Mouse (Mus musculus): Measurements from ENCODE around the gene Bace1. TPM values are rescaled to one million over a fixed set of nuclear protein-coding genes. Genes with fewer than 3 reads are reported as not detected.

Bace1 gene
- 17.5 and 19.5 TPM in 2 replicates for polyA plus RNA-seq (2014; fragmentation: Nextera tagmentation; extraction: Ambion mirVana)

DNA sequence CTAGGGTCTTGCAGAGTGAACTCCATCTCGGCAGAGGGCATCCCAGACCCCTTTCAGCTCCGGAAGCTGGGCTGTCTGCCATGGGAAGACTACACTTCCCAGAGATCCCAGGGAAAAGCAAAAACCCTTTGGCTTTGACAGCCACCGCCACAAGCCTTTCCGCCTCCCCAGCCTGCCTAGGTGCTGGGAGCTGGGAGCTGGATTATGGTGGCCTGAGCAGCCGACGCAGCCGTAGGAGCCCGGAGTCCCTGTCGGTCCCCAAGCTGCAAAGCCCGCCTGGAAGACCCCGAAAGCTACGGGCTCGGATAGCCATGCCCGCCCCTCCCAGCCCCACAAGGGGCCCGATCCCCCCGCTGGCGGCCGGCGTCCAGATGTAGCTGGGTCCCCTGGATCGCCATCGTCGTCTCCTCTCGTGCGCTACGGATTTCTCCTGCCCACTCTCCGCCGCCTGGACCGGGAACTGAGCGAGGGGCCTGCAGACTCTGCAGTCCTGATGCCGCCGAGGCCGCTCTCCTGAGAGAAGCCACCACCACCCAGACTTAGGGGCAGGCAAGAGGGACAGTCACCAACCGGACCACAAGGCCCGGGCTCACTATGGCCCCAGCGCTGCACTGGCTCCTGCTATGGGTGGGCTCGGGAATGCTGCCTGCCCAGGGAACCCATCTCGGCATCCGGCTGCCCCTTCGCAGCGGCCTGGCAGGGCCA lies at the start of gene Bace1:
Gene Bace1, plus strand, starts transcription at position 147 of the 705 bp plus-strand sequence.
- H3K9me3 ChIP-seq (replicated peaks; ENCODE audit: control insufficient read depth, low read length) = no peaks in the 10 kb centered on the region
- no peaks in the 10 kb centered on the region for H3K27me3 ChIP-seq (ENCODE audit: control insufficient read depth, insufficient read depth, low read length)
- under 1% methylated on average over 40 of the region's 40 CpGs for WGBS (ENCODE audit: insufficient replicate concordance)
- peak; percentile 73 for ATAC-seq (replicated peaks; ENCODE audit: insufficient number of reproducible peaks, low FRiP score, low TSS enrichment)
- 0 out of 2 replicates have a peak within 1 kb of the TSS, but pooled peaks have one; percentile 41 for H3K27ac ChIP-seq (ENCODE audit: low read depth, low read length)
- H3K4me3 ChIP-seq (ENCODE audit: low read depth, low read length) = peak within 1 kb of the TSS; percentile 89
- peak within 1 kb of the TSS; percentile 88 for H3K4me2 ChIP-seq
- H3K9ac ChIP-seq (ENCODE audit: low read depth, low read length) = peak within 1 kb of the TSS; percentile 84
- H3K4me1 ChIP-seq (ENCODE audit: control insufficient read depth, insufficient read depth, low read length) = peaks cover 19% of the 10 kb centered on the region
- no peaks in the 10 kb centered on the region for H3K36me3 ChIP-seq (ENCODE audit: control insufficient read depth, insufficient read depth, low read length)

DNA sequence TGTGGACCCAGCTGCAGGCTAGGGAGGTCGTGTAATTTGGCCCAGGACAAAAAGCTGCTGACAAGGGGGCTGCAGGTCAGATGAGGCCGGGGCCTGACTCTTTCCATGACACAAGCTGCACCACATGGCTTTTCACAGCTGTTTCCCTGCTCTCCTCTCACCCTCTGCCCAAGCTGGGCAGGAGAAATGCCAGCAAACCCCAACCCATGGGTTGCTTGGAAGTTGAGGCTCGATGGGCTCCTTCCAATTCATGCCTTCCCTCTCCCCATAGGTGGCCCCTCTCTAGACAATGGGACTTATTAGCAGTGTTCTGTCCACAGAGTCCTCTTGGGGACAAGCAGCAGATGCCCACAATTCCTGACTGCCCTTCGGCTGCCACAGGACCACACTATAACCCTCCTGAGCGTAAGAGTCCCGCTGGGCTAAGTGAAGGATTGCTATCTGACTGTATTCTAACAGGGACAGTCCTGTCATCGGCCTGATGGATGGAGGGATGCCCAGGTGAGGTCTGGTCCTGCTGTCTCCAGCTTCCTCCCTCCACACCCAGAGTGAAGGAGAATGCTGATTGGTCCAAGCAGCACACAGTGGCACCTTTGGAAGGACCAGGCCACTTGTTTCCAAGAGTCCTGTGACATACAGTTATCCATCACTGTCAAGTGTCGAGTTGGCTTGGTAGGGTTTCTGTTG lies 46.8 kb upstream of the Bace1 start:
- Histone ChIP-seq H3K9me3 (replicated peaks; ENCODE audit: control insufficient read depth, low read length) (no peaks in the 10 kb centered on the region), H3K27ac (ENCODE audit: low read depth, low read length) (no peak overlapping the region), H3K4me2 (no peak overlapping the region), H3K36me3 (ENCODE audit: control insufficient read depth, insufficient read depth, low read length) (0 out of 2 replicates have a peak, but pooled peaks cover 3% of the 10 kb centered on the region), H3K27me3 (ENCODE audit: control insufficient read depth, insufficient read depth, low read length) (no peaks in the 10 kb centered on the region), H3K9ac (ENCODE audit: low read depth, low read length) (no peak overlapping the region), H3K4me3 (ENCODE audit: low read depth, low read length) (no peak overlapping the region), H3K4me1 (ENCODE audit: control insufficient read depth, insufficient read depth, low read length) (0 out of 2 replicates have a peak, but pooled peaks cover 6% of the 10 kb centered on the region)
- WGBS (ENCODE audit: insufficient replicate concordance) = 77% methylated on average over 8 of the region's 8 CpGs
- ATAC-seq (replicated peaks; ENCODE audit: insufficient number of reproducible peaks, low FRiP score, low TSS enrichment) = no peak

DNA sequence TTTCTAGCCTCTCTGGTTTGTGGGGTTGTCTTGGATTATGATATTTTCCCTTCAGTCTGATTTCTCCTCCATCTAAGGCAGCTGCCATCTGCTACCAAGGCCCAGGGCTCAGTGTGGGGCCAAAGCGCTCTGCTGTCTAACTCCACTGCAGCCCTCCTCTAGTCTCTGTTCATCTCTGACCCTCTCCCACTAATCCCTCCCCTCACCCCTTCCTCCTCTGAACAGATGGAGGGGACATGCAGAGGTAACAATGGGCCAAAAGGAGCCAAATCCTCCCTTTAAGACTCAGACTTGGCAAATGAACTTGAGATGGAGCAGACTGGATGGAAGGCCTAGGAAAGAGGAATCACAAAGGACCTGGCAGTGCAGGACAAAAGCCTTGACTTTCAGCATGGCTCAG lies 46.1 kb upstream of the Bace1 start:
- Histone ChIP-seq H3K9ac (ENCODE audit: low read depth, low read length) (no peak overlapping the region), H3K36me3 (ENCODE audit: control insufficient read depth, insufficient read depth, low read length) (0 out of 2 replicates have a peak, but pooled peaks cover 3% of the 10 kb centered on the region), H3K4me2 (no peak overlapping the region), H3K27ac (ENCODE audit: low read depth, low read length) (no peak overlapping the region), H3K27me3 (ENCODE audit: control insufficient read depth, insufficient read depth, low read length) (no peaks in the 10 kb centered on the region), H3K4me3 (ENCODE audit: low read depth, low read length) (no peak overlapping the region), H3K4me1 (ENCODE audit: control insufficient read depth, insufficient read depth, low read length) (0 out of 2 replicates have a peak, but pooled peaks cover 6% of the 10 kb centered on the region), H3K9me3 (replicated peaks; ENCODE audit: control insufficient read depth, low read length) (no peaks in the 10 kb centered on the region)
- ATAC-seq (replicated peaks; ENCODE audit: insufficient number of reproducible peaks, low FRiP score, low TSS enrichment) = no peak
- WGBS (ENCODE audit: insufficient replicate concordance) = 93% methylated on average over 1 of the region's 1 CpGs

DNA sequence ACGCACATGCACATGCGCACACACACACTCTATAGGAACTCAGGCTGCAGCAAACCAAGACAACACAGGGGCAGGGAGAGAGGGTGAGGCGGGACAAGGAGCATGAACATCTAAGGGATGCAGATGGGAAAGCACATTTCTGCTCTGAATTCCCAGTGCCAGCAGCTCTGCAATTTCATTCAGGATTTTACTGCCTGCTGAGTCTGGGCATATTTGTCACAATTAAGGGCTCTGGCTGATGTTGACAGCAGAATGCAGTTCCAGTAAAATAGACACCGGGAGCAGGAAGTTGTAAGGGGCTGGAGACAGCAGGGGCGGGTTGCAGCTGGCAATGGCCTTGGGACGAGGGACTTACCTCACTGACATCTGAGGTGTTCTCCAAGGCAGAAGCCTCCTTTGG lies 44.7 kb upstream of the Bace1 start:
- Histone ChIP-seq H3K27me3 (ENCODE audit: control insufficient read depth, insufficient read depth, low read length) (no peaks in the 10 kb centered on the region), H3K4me1 (ENCODE audit: control insufficient read depth, insufficient read depth, low read length) (peaks cover 3% of the 10 kb centered on the region; the same call in 1 of the 2 replicates), H3K4me2 (no peak overlapping the region), H3K4me3 (ENCODE audit: low read depth, low read length) (no peak overlapping the region), H3K9me3 (replicated peaks; ENCODE audit: control insufficient read depth, low read length) (no peaks in the 10 kb centered on the region), H3K36me3 (ENCODE audit: control insufficient read depth, insufficient read depth, low read length) (0 out of 2 replicates have a peak, but pooled peaks cover 3% of the 10 kb centered on the region), H3K9ac (ENCODE audit: low read depth, low read length) (no peak overlapping the region), H3K27ac (ENCODE audit: low read depth, low read length) (no peak overlapping the region)
- 86% methylated on average over 6 of the region's 6 CpGs for WGBS (ENCODE audit: insufficient replicate concordance)
- ATAC-seq (replicated peaks; ENCODE audit: insufficient number of reproducible peaks, low FRiP score, low TSS enrichment) = no peak

DNA sequence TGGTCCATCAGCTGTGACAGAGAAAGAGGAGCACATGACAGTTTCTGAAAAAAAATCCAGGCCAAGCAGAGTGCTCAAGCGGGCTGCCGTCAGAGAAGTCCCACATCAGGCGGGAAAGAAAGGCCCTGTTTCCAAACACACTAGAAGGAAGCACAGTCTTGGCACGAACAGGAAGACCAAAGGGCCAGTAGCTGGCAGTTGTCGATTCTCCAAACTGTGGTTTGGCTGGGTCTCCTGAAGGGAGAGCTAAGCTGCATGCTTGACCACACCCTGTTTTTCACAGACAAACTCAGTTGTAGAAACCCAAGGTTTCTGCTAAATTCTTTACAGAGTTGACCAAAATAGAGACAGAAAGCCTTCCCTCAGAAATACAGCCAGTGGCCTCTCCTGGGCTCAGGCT lies 42.7 kb upstream of the Bace1 start:
- Histone ChIP-seq H3K27me3 (ENCODE audit: control insufficient read depth, insufficient read depth, low read length) (no peaks in the 10 kb centered on the region), H3K27ac (ENCODE audit: low read depth, low read length) (no peak overlapping the region), H3K9ac (ENCODE audit: low read depth, low read length) (no peak overlapping the region), H3K4me1 (ENCODE audit: control insufficient read depth, insufficient read depth, low read length) (peaks cover 3% of the 10 kb centered on the region; the same call in 1 of the 2 replicates), H3K9me3 (replicated peaks; ENCODE audit: control insufficient read depth, low read length) (no peaks in the 10 kb centered on the region), H3K4me3 (ENCODE audit: low read depth, low read length) (no peak overlapping the region), H3K4me2 (no peak overlapping the region), H3K36me3 (ENCODE audit: control insufficient read depth, insufficient read depth, low read length) (0 out of 2 replicates have a peak, but pooled peaks cover 3% of the 10 kb centered on the region)
- ATAC-seq (replicated peaks; ENCODE audit: insufficient number of reproducible peaks, low FRiP score, low TSS enrichment) = no peak
- 80% methylated on average over 5 of the region's 5 CpGs for WGBS (ENCODE audit: insufficient replicate concordance)

DNA sequence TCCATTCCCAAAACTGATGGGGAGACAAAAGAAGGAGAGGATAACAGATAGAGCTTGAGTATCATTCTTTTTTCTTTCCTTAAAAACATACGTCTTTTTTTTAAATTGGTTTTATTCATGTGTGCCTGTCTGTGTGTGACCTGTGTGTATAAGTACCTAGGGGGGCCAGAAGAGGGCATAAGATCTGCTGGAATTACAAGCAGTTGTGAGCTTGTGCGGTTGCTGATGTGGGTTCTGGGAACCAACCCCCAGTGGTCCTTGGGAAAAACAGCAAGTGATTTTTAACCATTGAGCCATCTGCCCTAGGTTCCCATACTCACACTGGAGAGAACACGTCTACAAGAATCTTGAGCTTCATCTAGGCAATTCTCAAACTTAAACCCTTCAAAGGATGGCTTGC lies 41.1 kb upstream of the Bace1 start:
- H3K9me3 ChIP-seq (replicated peaks; ENCODE audit: control insufficient read depth, low read length) = no peaks in the 10 kb centered on the region
- 80% methylated on average over 3 of the region's 3 CpGs for WGBS (ENCODE audit: insufficient replicate concordance)
- H3K4me2 ChIP-seq = no peak overlapping the region
- H3K27ac ChIP-seq (ENCODE audit: low read depth, low read length) = no peak overlapping the region
- no peak for ATAC-seq (replicated peaks; ENCODE audit: insufficient number of reproducible peaks, low FRiP score, low TSS enrichment)
- 0 out of 2 replicates have a peak, but pooled peaks cover 2% of the 10 kb centered on the region for H3K36me3 ChIP-seq (ENCODE audit: control insufficient read depth, insufficient read depth, low read length)
- H3K27me3 ChIP-seq (ENCODE audit: control insufficient read depth, insufficient read depth, low read length) = no peaks in the 10 kb centered on the region
- H3K4me3 ChIP-seq (ENCODE audit: low read depth, low read length) = no peak overlapping the region
- H3K9ac ChIP-seq (ENCODE audit: low read depth, low read length) = no peak overlapping the region
- H3K4me1 ChIP-seq (ENCODE audit: control insufficient read depth, insufficient read depth, low read length) = peaks cover 3% of the 10 kb centered on the region; the same call in 1 of the 2 replicates

DNA sequence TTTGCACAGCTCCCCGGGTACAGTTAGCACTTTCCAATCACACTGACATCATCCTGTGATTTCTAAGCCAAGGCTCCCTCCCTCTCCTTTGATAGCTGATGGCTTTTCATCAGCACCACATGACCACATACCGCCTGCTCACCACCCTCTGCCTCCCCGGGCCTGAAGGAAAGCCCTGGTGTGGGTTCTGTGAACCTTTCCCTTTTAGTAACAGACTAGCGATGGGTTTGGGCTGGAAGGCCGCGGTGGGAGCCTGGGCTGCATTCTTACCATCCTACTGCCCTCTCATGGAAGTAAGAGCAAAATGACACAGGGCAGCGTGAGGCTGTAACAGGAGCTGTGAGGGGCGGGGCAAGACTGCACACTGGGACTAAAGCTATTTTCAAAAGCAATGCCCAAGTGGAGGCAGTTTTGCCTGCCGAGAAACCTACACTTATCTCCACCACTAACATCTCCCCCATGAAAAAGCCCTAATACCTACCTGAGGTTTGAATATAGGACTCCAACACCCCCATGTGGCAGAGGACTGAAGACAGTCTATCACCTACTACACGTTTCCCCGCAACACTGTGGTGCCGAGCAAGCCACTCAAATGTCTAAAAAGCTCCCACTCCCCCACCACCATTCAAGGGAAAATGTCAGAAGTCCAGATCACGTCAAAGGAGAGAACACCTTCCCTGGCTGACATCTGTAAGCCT lies 39.8 kb upstream of the Bace1 start:
- H3K27me3 ChIP-seq (ENCODE audit: control insufficient read depth, insufficient read depth, low read length) = no peaks in the 10 kb centered on the region
- H3K36me3 ChIP-seq (ENCODE audit: control insufficient read depth, insufficient read depth, low read length) = 0 out of 2 replicates have a peak, but pooled peaks cover 2% of the 10 kb centered on the region
- no peak overlapping the region for H3K9ac ChIP-seq (ENCODE audit: low read depth, low read length)
- peak overlapping the region; percentile 38 for H3K4me2 ChIP-seq
- 0 out of 2 replicates have a peak, but pooled peaks have one; percentile 45 for ATAC-seq (replicated peaks; ENCODE audit: insufficient number of reproducible peaks, low FRiP score, low TSS enrichment)
- no peak overlapping the region for H3K4me3 ChIP-seq (ENCODE audit: low read depth, low read length)
- WGBS (ENCODE audit: insufficient replicate concordance) = 15% methylated on average over 13 of the region's 13 CpGs
- H3K9me3 ChIP-seq (replicated peaks; ENCODE audit: control insufficient read depth, low read length) = no peaks in the 10 kb centered on the region
- H3K4me1 ChIP-seq (ENCODE audit: control insufficient read depth, insufficient read depth, low read length) = peaks cover 3% of the 10 kb centered on the region; the same call in 1 of the 2 replicates
- H3K27ac ChIP-seq (ENCODE audit: low read depth, low read length) = no peak overlapping the region

DNA sequence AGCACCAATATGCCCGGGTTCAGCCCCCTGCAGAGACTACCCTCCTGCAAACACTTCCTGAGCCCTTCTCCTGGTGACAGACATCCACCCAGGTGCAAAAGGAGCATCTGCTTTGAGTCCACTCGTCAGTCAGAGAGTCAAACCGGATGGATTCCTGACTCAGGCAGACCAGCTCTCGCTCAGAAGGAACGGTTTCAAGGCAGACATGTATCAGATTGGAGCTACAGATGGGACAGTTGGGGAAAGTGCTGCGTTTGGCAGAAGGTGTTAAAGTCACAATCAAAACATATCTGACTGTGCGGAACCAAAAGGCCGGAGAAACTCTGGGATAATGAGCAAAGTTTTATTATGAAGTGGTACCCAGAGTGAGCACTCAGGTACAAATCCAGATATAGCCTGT lies 39.0 kb upstream of the Bace1 start:
- 67% methylated on average over 8 of the region's 8 CpGs for WGBS (ENCODE audit: insufficient replicate concordance)
- H3K4me2 ChIP-seq = no peak overlapping the region

More for the DNA sequence above, 39.0 kb upstream of the Bace1 start:
- H3K9me3 ChIP-seq (replicated peaks; ENCODE audit: control insufficient read depth, low read length) = no peaks in the 10 kb centered on the region
- H3K27ac ChIP-seq (ENCODE audit: low read depth, low read length) = no peak overlapping the region
- H3K4me3 ChIP-seq (ENCODE audit: low read depth, low read length) = no peak overlapping the region
- no peaks in the 10 kb centered on the region for H3K27me3 ChIP-seq (ENCODE audit: control insufficient read depth, insufficient read depth, low read length)
- peaks cover 3% of the 10 kb centered on the region; the same call in 1 of the 2 replicates for H3K4me1 ChIP-seq (ENCODE audit: control insufficient read depth, insufficient read depth, low read length)
- H3K36me3 ChIP-seq (ENCODE audit: control insufficient read depth, insufficient read depth, low read length) = 0 out of 2 replicates have a peak, but pooled peaks cover 2% of the 10 kb centered on the region
- H3K9ac ChIP-seq (ENCODE audit: low read depth, low read length) = no peak overlapping the region
- ATAC-seq (replicated peaks; ENCODE audit: insufficient number of reproducible peaks, low FRiP score, low TSS enrichment) = no peak
